Mouse (Mus musculus) retina, embryonic 14.5 days (tissue): ENCODE measurements around the gene Mef2a.

ENCODE experiments used
- DNase-seq: peaks from one replicate; pipeline ENCODE4 v3.0.0-alpha.2; 2015; ENCODE audit warnings: low spot score

Gene Mef2a

GRCm38 (mm10) chr7:67243894-67244282 is 128.8 kb downstream of the Mef2a start:
- peak; percentile 27 for DNase-seq

GRCm38 (mm10) chr7:67243121-67243893 is 129.4 kb downstream of the Mef2a start:
- peak; percentile 71 for DNase-seq

- no peak for DNase-seq
Measured at GRCm38 (mm10) chr7:67241969-67242368, 130.7 kb downstream of the Mef2a start.

GRCm38 (mm10) chr7:67237752-67238151 is 134.9 kb downstream of the Mef2a start:
- DNase-seq: no peak

- no peak for DNase-seq
Measured at GRCm38 (mm10) chr7:67236351-67236750, 136.3 kb downstream of the Mef2a start.

GRCm38 (mm10) chr7:67234797-67235196 is 137.9 kb downstream of the Mef2a start:
- no peak for DNase-seq

- DNase-seq: no peak
Measured at GRCm38 (mm10) chr7:67232504-67232903, 140.2 kb downstream of the Mef2a start.

- no peak for DNase-seq
Measured at GRCm38 (mm10) chr7:67230640-67231140, 142.0 kb downstream of the Mef2a start.

- DNase-seq: no peak
Measured at GRCm38 (mm10) chr7:67230221-67230620, 142.4 kb downstream of the Mef2a start.

GRCm38 (mm10) chr7:67229701-67230100 is 143.0 kb downstream of the Mef2a start:
- no peak for DNase-seq

- DNase-seq: peak; percentile 66
Measured at GRCm38 (mm10) chr7:67228891-67229602, 143.6 kb downstream of the Mef2a start.

GRCm38 (mm10) chr7:67228390-67228789 is 144.3 kb downstream of the Mef2a start:
- no peak for DNase-seq

GRCm38 (mm10) chr7:67227538-67227937 is 145.1 kb downstream of the Mef2a start:
- no peak for DNase-seq

GRCm38 (mm10) chr7:67225943-67226625 is 146.6 kb downstream of the Mef2a start:
- DNase-seq: no peak

GRCm38 (mm10) chr7:67222220-67222862 is 150.3 kb downstream of the Mef2a start, which contains the start of gene Lysmd4:
Gene Lysmd4 (plus strand): TSS chr7:67222544.
- peak; percentile 96 for DNase-seq

- peak; percentile 72 for DNase-seq
Measured at GRCm38 (mm10) chr7:67217025-67217424, 155.6 kb downstream of the Mef2a start.

GRCm38 (mm10) chr7:67216351-67216750 is 156.3 kb downstream of the Mef2a start:
- no peak for DNase-seq

GRCm38 (mm10) chr7:67213589-67213988 is 159.1 kb downstream of the Mef2a start:
- DNase-seq: no peak

GRCm38 (mm10) chr7:67211971-67212370 is 160.7 kb downstream of the Mef2a start:
- DNase-seq: no peak

- DNase-seq: no peak
Measured at GRCm38 (mm10) chr7:67211341-67211740, 161.3 kb downstream of the Mef2a start.

- no peak for DNase-seq
Measured at GRCm38 (mm10) chr7:67210004-67210833, 162.4 kb downstream of the Mef2a start.
